7 mouse cellular contexts compared by ENCODE assay signal in genomic region chr12:80643693-80644505, GRCm38 (mm10). TPM values are rescaled to one million over a fixed set of nuclear protein-coding genes. Genes with fewer than 3 reads are reported as not detected.
A peak's percentile ranks its signal among the peaks of the same experiment; 100 is the strongest.
DNase-seq lines count a peak whose midpoint lies in the region; ATAC-seq and TF ChIP-seq lines count a peak whose summit lies in the region.

Gene Slc39a9 (plus strand): TSS chr12:80643883.
Gene Erh (minus strand): TSS chr12:80644341.

- peak; percentile 93 for ATAC-seq in intestine, postnatal 0 days
- peak; percentile 97 for ATAC-seq in midbrain, embryonic 12.5 days (ENCODE audit: low FRiP score, low read depth)

- no peaks in the 10 kb centered on the region for H3K9me3 ChIP-seq in embryonic facial prominence, embryonic 10.5 days
- no peaks in the 10 kb centered on the region for H3K9me3 ChIP-seq in intestine, postnatal 0 days (ENCODE audit: control insufficient read depth)
- no peaks in the 10 kb centered on the region for H3K9me3 ChIP-seq in midbrain, embryonic 12.5 days

- peak within 1 kb of the TSS; percentile 99 for H3K4me3 ChIP-seq in embryonic facial prominence, embryonic 10.5 days
- H3K4me3 ChIP-seq in intestine, postnatal 0 days (ENCODE audit: low read depth, low read length) = peak within 1 kb of the TSS; percentile 76
- H3K4me3 ChIP-seq in midbrain, embryonic 12.5 days = peak within 1 kb of the TSS; percentile 97
- peak within 1 kb of the TSS; percentile 82 for H3K4me3 ChIP-seq in small intestine, adult 2 months (ENCODE audit: low read depth, low read length)

- H3K9ac ChIP-seq in intestine, postnatal 0 days (ENCODE audit: low read depth, low read length) = peak within 1 kb of the TSS; percentile 87
- H3K9ac ChIP-seq in midbrain, embryonic 12.5 days (replicated peaks) = peak within 1 kb of the TSS; percentile 97

- peak; percentile 94 for DNase-seq in adrenal gland, postnatal 10 days
- DNase-seq in embryonic facial prominence, embryonic 10.5 days (ENCODE audit: low spot score) = peak; percentile 94
- DNase-seq in gonadal fat pad, adult 2 months (ENCODE audit: low read depth) = peak; percentile 70
- peak; percentile 94 for DNase-seq in left cerebral cortex, postnatal 4 days

- intact Hi-C loops in left cerebral cortex, postnatal 4 days (cut with DNase I) = no loop called here

- H3K27ac ChIP-seq in embryonic facial prominence, embryonic 10.5 days (replicated peaks) = peak within 1 kb of the TSS; percentile 99
- H3K27ac ChIP-seq in intestine, postnatal 0 days (ENCODE audit: low read depth, low read length) = peak within 1 kb of the TSS; percentile 89
- H3K27ac ChIP-seq in midbrain, embryonic 12.5 days (replicated peaks) = peak within 1 kb of the TSS; percentile 91
- peak within 1 kb of the TSS; percentile 71 for H3K27ac ChIP-seq in small intestine, adult 2 months (ENCODE audit: insufficient read depth, low read depth, low read length)

- TF ChIP-seq POLR2A in small intestine, adult 2 months (IDR thresholded peaks at IDR 0.05; ENCODE audit: low read depth, low read length) = peak; percentile 54; the same call in 1 of the 2 replicates

- H3K4me1 ChIP-seq in embryonic facial prominence, embryonic 10.5 days = peaks cover 34% of the 10 kb centered on the region
- H3K4me1 ChIP-seq in intestine, postnatal 0 days (replicated peaks; ENCODE audit: control insufficient read depth, insufficient read depth, low read length) = no peaks in the 10 kb centered on the region
- peaks cover 35% of the 10 kb centered on the region for H3K4me1 ChIP-seq in midbrain, embryonic 12.5 days
- peaks cover 9% of the 10 kb centered on the region; the same call in 1 of the 2 replicates for H3K4me1 ChIP-seq in small intestine, adult 2 months (ENCODE audit: control insufficient read depth, insufficient read depth, insufficient read length, low read length)

- H3K36me3 ChIP-seq in embryonic facial prominence, embryonic 10.5 days (replicated peaks) = peaks cover 40% of the 10 kb centered on the region
- peaks cover 24% of the 10 kb centered on the region for H3K36me3 ChIP-seq in intestine, postnatal 0 days (ENCODE audit: control insufficient read depth, insufficient read depth)
- peaks cover 30% of the 10 kb centered on the region for H3K36me3 ChIP-seq in midbrain, embryonic 12.5 days
- H3K36me3 ChIP-seq in small intestine, adult 2 months (ENCODE audit: control insufficient read depth, insufficient read depth, low read length) = peaks cover 13% of the 10 kb centered on the region

- no peaks in the 10 kb centered on the region for H3K27me3 ChIP-seq in embryonic facial prominence, embryonic 10.5 days (replicated peaks; ENCODE audit: low read depth, poor library complexity, severe bottlenecking)
- H3K27me3 ChIP-seq in intestine, postnatal 0 days (replicated peaks; ENCODE audit: control insufficient read depth, insufficient read depth, low read length) = no peaks in the 10 kb centered on the region
- H3K27me3 ChIP-seq in midbrain, embryonic 12.5 days = no peaks in the 10 kb centered on the region
- H3K27me3 ChIP-seq in small intestine, adult 2 months (ENCODE audit: control insufficient read depth, insufficient read depth, low read length) = no peaks in the 10 kb centered on the region

- TF ChIP-seq CTCF in intestine, postnatal 0 days (IDR thresholded peaks at IDR 0.05; ENCODE audit: low read depth) = peak; percentile 28; the same call in 1 of the 2 replicates
- TF ChIP-seq CTCF in small intestine, adult 2 months (IDR thresholded peaks at IDR 0.05; ENCODE audit: extremely low read depth, insufficient read length, insufficient replicate concordance, low read depth, low read length) = 0 out of 2 replicates have a peak, but pooled peaks have one; percentile 5

- H3K4me2 ChIP-seq in intestine, postnatal 0 days (replicated peaks; ENCODE audit: low read depth) = peak within 1 kb of the TSS; percentile 96
- H3K4me2 ChIP-seq in midbrain, embryonic 12.5 days (replicated peaks) = peak within 1 kb of the TSS; percentile 96

- under 1% methylated on average over 50 of the region's 50 CpGs for WGBS in embryonic facial prominence, embryonic 10.5 days
- WGBS in intestine, postnatal 0 days = under 1% methylated on average over 50 of the region's 50 CpGs
- WGBS in midbrain, embryonic 12.5 days = under 1% methylated on average over 50 of the region's 50 CpGs
- WGBS in small intestine, adult 2 months = under 1% methylated on average over 50 of the region's 50 CpGs

RNA-seq across cellular contexts. Expression of gene Slc39a9, which starts in this region (rescaled TPM):
- 10 to 100 TPM; 33.8 to 38.6 TPM for total RNA-seq in adrenal gland, postnatal 10 days (2021)
- polyA plus RNA-seq in embryonic facial prominence, embryonic 10.5 days (2016; fragmentation: Nextera tagmentation; extraction: Ambion mirVana) = 24.6 and 25.7 TPM in 2 replicates
- polyA plus RNA-seq in gonadal fat pad, adult 2 months (2012; rRNA removed) = 45.3 and 53.0 TPM in 2 replicates
- 34.9 and 35.4 TPM in 2 replicates for polyA plus RNA-seq in intestine, postnatal 0 days (2015; fragmentation: Nextera tagmentation; extraction: Ambion mirVana)
- 10 to 100 TPM; 39.2 to 43.1 TPM for total RNA-seq in left cerebral cortex, postnatal 4 days (2021)
- 31.6 and 32.0 TPM in 2 replicates for polyA plus RNA-seq in midbrain, embryonic 12.5 days (2016; fragmentation: Nextera tagmentation; extraction: Ambion mirVana)
- 50.2 and 80.9 TPM in 2 replicates for polyA plus RNA-seq in small intestine, adult 2 months (2012; rRNA removed)

RNA-seq across cellular contexts. Expression of gene Erh, which starts in this region (rescaled TPM):
- 10 to 100 TPM; 57.2 to 68.1 TPM for total RNA-seq in adrenal gland, postnatal 10 days (2021)
- 502 and 512 TPM in 2 replicates for polyA plus RNA-seq in embryonic facial prominence, embryonic 10.5 days (2016; fragmentation: Nextera tagmentation; extraction: Ambion mirVana)
- polyA plus RNA-seq in gonadal fat pad, adult 2 months (2012; rRNA removed) = 23.6 and 31.1 TPM in 2 replicates
- 112 and 113 TPM in 2 replicates for polyA plus RNA-seq in intestine, postnatal 0 days (2015; fragmentation: Nextera tagmentation; extraction: Ambion mirVana)
- 10 to 100 TPM; 87.2 to 99.7 TPM for total RNA-seq in left cerebral cortex, postnatal 4 days (2021)
- 330 and 339 TPM in 2 replicates for polyA plus RNA-seq in midbrain, embryonic 12.5 days (2016; fragmentation: Nextera tagmentation; extraction: Ambion mirVana)
- 8.7 and 9.8 TPM in 2 replicates for polyA plus RNA-seq in small intestine, adult 2 months (2012; rRNA removed)

Comparison
In these comparisons a context has a peak if more than half of its experiments do, and no peak if none do; other contexts are left out.
1. Peak in every context shown above with its lines: DNase-seq, ATAC-seq, H3K4me3 ChIP-seq and H3K27ac ChIP-seq.